Mouse (Mus musculus): ENCODE results near the gene Dpy19l1. TPM values are rescaled to one million over a fixed set of nuclear protein-coding genes. Genes with fewer than 3 reads are reported as not detected.

The Dpy19l1 gene
- total RNA-seq, 2 experiments from 2014 or later: 6.2 to 6.6 TPM

Other genes starting within 250 kb of the Dpy19l1 start
- not detected for gene Cypt4, start 122.1 kb upstream of the Dpy19l1 start, total RNA-seq (2021)
- gene Dpy19l2, start 193.2 kb upstream of the Dpy19l1 start, total RNA-seq (2021): not detected